Mouse (Mus musculus): ENCODE results near the gene Cadm1. TPM values are rescaled to one million over a fixed set of nuclear protein-coding genes. Genes with fewer than 3 reads are reported as not detected.

Cadm1 gene
- polyA plus RNA-seq, 1 experiment: 7.9 TPM

GRCm38 (mm10) chr9:47545667-47546066 lies 15.7 kb downstream of the Cadm1 start:
- no peaks in the 10 kb centered on the region for H3K27me3 ChIP-seq (ENCODE audit: control insufficient read depth, insufficient read depth, low read length)
- H3K4me1 ChIP-seq (replicated peaks; ENCODE audit: control insufficient read depth, insufficient read depth, low read length): no peaks in the 10 kb centered on the region
- DNase-seq: no peak
- no peak overlapping the region for H3K27ac ChIP-seq (ENCODE audit: control insufficient read depth, insufficient read depth, low read length)
- WGBS: 21% methylated on average over 12 of the region's 12 CpGs
- no peak overlapping the region for H3K4me3 ChIP-seq (ENCODE audit: control insufficient read depth, insufficient read depth, low read length)
- no peak for TF ChIP-seq CTCF (IDR thresholded peaks at IDR 0.05; ENCODE audit: borderline replicate concordance, control insufficient read depth, extremely low read depth, insufficient read depth, low read length, poor library complexity)
- no peak for TF ChIP-seq POLR2A (IDR thresholded peaks at IDR 0.05; ENCODE audit: control insufficient read depth, extremely low read depth, insufficient read depth, low read length, poor library complexity)
- H3K36me3 ChIP-seq (ENCODE audit: control insufficient read depth, insufficient read depth, low read length): no peaks in the 10 kb centered on the region

GRCm38 (mm10) chr9:47548402-47548801 lies 18.4 kb downstream of the Cadm1 start:
- no peak for DNase-seq
- 95% methylated on average over 12 of the region's 12 CpGs for WGBS
- TF ChIP-seq POLR2A (IDR thresholded peaks at IDR 0.05; ENCODE audit: control insufficient read depth, extremely low read depth, insufficient read depth, low read length, poor library complexity) (no peak), CTCF (IDR thresholded peaks at IDR 0.05; ENCODE audit: borderline replicate concordance, control insufficient read depth, extremely low read depth, insufficient read depth, low read length, poor library complexity) (no peak)
- Histone ChIP-seq H3K27ac (ENCODE audit: control insufficient read depth, insufficient read depth, low read length) (no peak overlapping the region), H3K4me3 (ENCODE audit: control insufficient read depth, insufficient read depth, low read length) (no peak overlapping the region), H3K36me3 (ENCODE audit: control insufficient read depth, insufficient read depth, low read length) (no peaks in the 10 kb centered on the region), H3K4me1 (replicated peaks; ENCODE audit: control insufficient read depth, insufficient read depth, low read length) (no peaks in the 10 kb centered on the region), H3K27me3 (ENCODE audit: control insufficient read depth, insufficient read depth, low read length) (no peaks in the 10 kb centered on the region)

GRCm38 (mm10) chr9:47548916-47549315 lies 18.9 kb downstream of the Cadm1 start:
- Histone ChIP-seq H3K4me3 (ENCODE audit: control insufficient read depth, insufficient read depth, low read length) (no peak overlapping the region), H3K27ac (ENCODE audit: control insufficient read depth, insufficient read depth, low read length) (no peak overlapping the region), H3K36me3 (ENCODE audit: control insufficient read depth, insufficient read depth, low read length) (no peaks in the 10 kb centered on the region), H3K4me1 (replicated peaks; ENCODE audit: control insufficient read depth, insufficient read depth, low read length) (no peaks in the 10 kb centered on the region), H3K27me3 (ENCODE audit: control insufficient read depth, insufficient read depth, low read length) (no peaks in the 10 kb centered on the region)
- WGBS: 91% methylated on average over 5 of the region's 5 CpGs
- DNase-seq: no peak
- no peak for TF ChIP-seq POLR2A (IDR thresholded peaks at IDR 0.05; ENCODE audit: control insufficient read depth, extremely low read depth, insufficient read depth, low read length, poor library complexity)
- no peak for TF ChIP-seq CTCF (IDR thresholded peaks at IDR 0.05; ENCODE audit: borderline replicate concordance, control insufficient read depth, extremely low read depth, insufficient read depth, low read length, poor library complexity)

- H3K27ac ChIP-seq (ENCODE audit: control insufficient read depth, insufficient read depth, low read length): no peak overlapping the region
- no peak for DNase-seq
- no peak overlapping the region for H3K4me3 ChIP-seq (ENCODE audit: control insufficient read depth, insufficient read depth, low read length)
- H3K27me3 ChIP-seq (ENCODE audit: control insufficient read depth, insufficient read depth, low read length): no peaks in the 10 kb centered on the region
- WGBS: 93% methylated on average over 10 of the region's 10 CpGs
- H3K4me1 ChIP-seq (replicated peaks; ENCODE audit: control insufficient read depth, insufficient read depth, low read length): no peaks in the 10 kb centered on the region
- TF ChIP-seq POLR2A (IDR thresholded peaks at IDR 0.05; ENCODE audit: control insufficient read depth, extremely low read depth, insufficient read depth, low read length, poor library complexity) (no peak), CTCF (IDR thresholded peaks at IDR 0.05; ENCODE audit: borderline replicate concordance, control insufficient read depth, extremely low read depth, insufficient read depth, low read length, poor library complexity) (no peak)
- no peaks in the 10 kb centered on the region for H3K36me3 ChIP-seq (ENCODE audit: control insufficient read depth, insufficient read depth, low read length)
These were observed 23.1 kb downstream of the Cadm1 start for GRCm38 (mm10) chr9:47552960-47553575.

GRCm38 (mm10) chr9:47560726-47561125 lies 30.8 kb downstream of the Cadm1 start:
- no peak for TF ChIP-seq CTCF (IDR thresholded peaks at IDR 0.05; ENCODE audit: borderline replicate concordance, control insufficient read depth, extremely low read depth, insufficient read depth, low read length, poor library complexity)
- TF ChIP-seq POLR2A (IDR thresholded peaks at IDR 0.05; ENCODE audit: control insufficient read depth, extremely low read depth, insufficient read depth, low read length, poor library complexity): no peak
- Histone ChIP-seq H3K27me3 (ENCODE audit: control insufficient read depth, insufficient read depth, low read length) (no peaks in the 10 kb centered on the region), H3K4me1 (replicated peaks; ENCODE audit: control insufficient read depth, insufficient read depth, low read length) (no peaks in the 10 kb centered on the region), H3K4me3 (ENCODE audit: control insufficient read depth, insufficient read depth, low read length) (no peak overlapping the region), H3K36me3 (ENCODE audit: control insufficient read depth, insufficient read depth, low read length) (no peaks in the 10 kb centered on the region), H3K27ac (ENCODE audit: control insufficient read depth, insufficient read depth, low read length) (no peak overlapping the region)
- WGBS: 97% methylated on average over 3 of the region's 3 CpGs
- no peak for DNase-seq

- DNase-seq: no peak
- Histone ChIP-seq H3K36me3 (ENCODE audit: control insufficient read depth, insufficient read depth, low read length) (no peaks in the 10 kb centered on the region), H3K4me3 (ENCODE audit: control insufficient read depth, insufficient read depth, low read length) (no peak overlapping the region), H3K27ac (ENCODE audit: control insufficient read depth, insufficient read depth, low read length) (no peak overlapping the region), H3K4me1 (replicated peaks; ENCODE audit: control insufficient read depth, insufficient read depth, low read length) (no peaks in the 10 kb centered on the region), H3K27me3 (ENCODE audit: control insufficient read depth, insufficient read depth, low read length) (no peaks in the 10 kb centered on the region)
- TF ChIP-seq CTCF (IDR thresholded peaks at IDR 0.05; ENCODE audit: borderline replicate concordance, control insufficient read depth, extremely low read depth, insufficient read depth, low read length, poor library complexity) (no peak), POLR2A (IDR thresholded peaks at IDR 0.05; ENCODE audit: control insufficient read depth, extremely low read depth, insufficient read depth, low read length, poor library complexity) (no peak)
- 93% methylated on average over 4 of the region's 4 CpGs for WGBS
These were observed 31.6 kb downstream of the Cadm1 start for GRCm38 (mm10) chr9:47561596-47561995.

GRCm38 (mm10) chr9:47565088-47565487 lies 35.1 kb downstream of the Cadm1 start:
- H3K27ac ChIP-seq (ENCODE audit: control insufficient read depth, insufficient read depth, low read length): no peak overlapping the region
- no peaks in the 10 kb centered on the region for H3K36me3 ChIP-seq (ENCODE audit: control insufficient read depth, insufficient read depth, low read length)
- H3K4me1 ChIP-seq (replicated peaks; ENCODE audit: control insufficient read depth, insufficient read depth, low read length): no peaks in the 10 kb centered on the region
- TF ChIP-seq CTCF (IDR thresholded peaks at IDR 0.05; ENCODE audit: borderline replicate concordance, control insufficient read depth, extremely low read depth, insufficient read depth, low read length, poor library complexity) (no peak), POLR2A (IDR thresholded peaks at IDR 0.05; ENCODE audit: control insufficient read depth, extremely low read depth, insufficient read depth, low read length, poor library complexity) (no peak)
- DNase-seq: no peak
- H3K4me3 ChIP-seq (ENCODE audit: control insufficient read depth, insufficient read depth, low read length): no peak overlapping the region
- WGBS: 69% methylated on average over 5 of the region's 5 CpGs
- no peaks in the 10 kb centered on the region for H3K27me3 ChIP-seq (ENCODE audit: control insufficient read depth, insufficient read depth, low read length)

Data from thymus, adult 2 months (tissue).